Mouse (Mus musculus): ENCODE measurements around the gene Gbx2. TPM values are rescaled to one million over a fixed set of nuclear protein-coding genes. Genes with fewer than 3 reads are reported as not detected.

Gene Gbx2
- total and polyA plus RNA-seq, 3 experiments: 0.27 TPM; not detected in 2

DNA sequence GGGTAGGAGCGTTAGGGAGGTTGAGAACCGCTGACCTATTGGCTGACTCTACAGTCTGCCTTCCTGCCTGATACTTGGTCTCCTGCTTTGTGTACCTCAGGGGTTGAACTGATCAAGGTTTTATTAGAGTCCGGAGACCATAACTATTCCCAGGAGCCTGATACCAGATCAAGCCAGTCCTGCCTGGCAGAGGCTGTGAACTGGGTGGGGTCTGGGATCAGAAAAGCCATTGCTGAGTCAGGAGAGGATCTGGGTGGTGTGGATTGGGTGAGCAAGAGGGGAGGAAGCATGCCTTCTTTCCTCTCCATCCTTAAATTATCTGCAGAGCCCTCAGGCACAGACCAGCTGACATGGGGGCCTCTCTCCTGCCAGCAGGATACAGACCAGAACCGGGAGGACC, 28.4 kb upstream of the Gbx2 start:
- Histone ChIP-seq H3K9me3 (replicated peaks) (peaks cover 86% of the 10 kb centered on the region), H3K36me3 (replicated peaks) (no peaks in the 10 kb centered on the region), H3K4me3 (ENCODE audit: low read depth, low read length) (no peak overlapping the region), H3K27me3 (ENCODE audit: insufficient read depth, low read length) (no peaks in the 10 kb centered on the region), H3K4me1 (ENCODE audit: insufficient read depth, low read depth, low read length) (no peaks in the 10 kb centered on the region)
- ATAC-seq (ENCODE audit: extremely low read depth, insufficient number of reproducible peaks, low FRiP score, poor library complexity, severe bottlenecking) (no peak), DNase-seq (ENCODE audit: low spot score) (no peak)
- TF ChIP-seq GATA2 (IDR thresholded peaks at IDR 0.05; ENCODE audit: borderline replicate concordance, low read depth, low read length) (no peak), GATA1 (IDR thresholded peaks at IDR 0.05; ENCODE audit: borderline replicate concordance, low read length) (no peak), TAL1 (conservative IDR thresholded peaks at IDR 0.05; ENCODE audit: low read depth, low read length) (no peak), CTCF (IDR thresholded peaks at IDR 0.05; ENCODE audit: low read depth, low read length) (no peak), POLR2AphosphoS5 (IDR thresholded peaks at IDR 0.05; ENCODE audit: insufficient replicate concordance, low read depth, low read length) (no peak)

DNA sequence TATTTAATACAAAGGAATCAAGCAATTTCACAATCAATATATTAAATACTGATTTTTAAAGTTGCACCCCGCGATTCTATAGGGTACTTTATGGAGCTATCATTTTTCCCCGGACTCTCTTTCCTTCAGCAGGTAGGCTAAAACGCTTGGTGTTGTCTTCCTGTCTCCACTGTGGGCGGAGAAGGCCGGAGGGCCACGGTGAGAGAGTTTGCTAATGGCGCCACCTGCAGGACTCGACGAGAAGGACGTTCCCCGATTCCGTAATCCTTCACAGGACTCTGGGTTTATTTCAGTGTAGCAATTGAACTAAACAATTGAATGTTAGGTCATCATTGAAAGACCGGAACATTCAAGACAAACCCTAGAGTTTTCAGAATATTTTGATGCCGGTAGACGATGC, 12.2 kb upstream of the Gbx2 start:
- peaks cover 2% of the 10 kb centered on the region; the same call in 1 of the 2 replicates for H3K27me3 ChIP-seq (ENCODE audit: insufficient read depth, low read length)
- TF ChIP-seq GATA2 (IDR thresholded peaks at IDR 0.05; ENCODE audit: borderline replicate concordance, low read depth, low read length): no peak
- no peak for TF ChIP-seq GATA1 (IDR thresholded peaks at IDR 0.05; ENCODE audit: borderline replicate concordance, low read length)
- no peak for TF ChIP-seq CTCF (IDR thresholded peaks at IDR 0.05; ENCODE audit: low read depth, low read length)
- no peak for TF ChIP-seq TAL1 (conservative IDR thresholded peaks at IDR 0.05; ENCODE audit: low read depth, low read length)
- no peak for TF ChIP-seq POLR2AphosphoS5 (IDR thresholded peaks at IDR 0.05; ENCODE audit: insufficient replicate concordance, low read depth, low read length)
- ATAC-seq (ENCODE audit: extremely low read depth, insufficient number of reproducible peaks, low FRiP score, poor library complexity, severe bottlenecking) (no peak), DNase-seq (ENCODE audit: low spot score) (no peak)
- H3K4me3 ChIP-seq (ENCODE audit: low read depth, low read length): no peak overlapping the region
- peaks cover 82% of the 10 kb centered on the region for H3K9me3 ChIP-seq (replicated peaks)
- no peaks in the 10 kb centered on the region for H3K4me1 ChIP-seq (ENCODE audit: insufficient read depth, low read depth, low read length)
- no peaks in the 10 kb centered on the region for H3K36me3 ChIP-seq (replicated peaks)

DNA sequence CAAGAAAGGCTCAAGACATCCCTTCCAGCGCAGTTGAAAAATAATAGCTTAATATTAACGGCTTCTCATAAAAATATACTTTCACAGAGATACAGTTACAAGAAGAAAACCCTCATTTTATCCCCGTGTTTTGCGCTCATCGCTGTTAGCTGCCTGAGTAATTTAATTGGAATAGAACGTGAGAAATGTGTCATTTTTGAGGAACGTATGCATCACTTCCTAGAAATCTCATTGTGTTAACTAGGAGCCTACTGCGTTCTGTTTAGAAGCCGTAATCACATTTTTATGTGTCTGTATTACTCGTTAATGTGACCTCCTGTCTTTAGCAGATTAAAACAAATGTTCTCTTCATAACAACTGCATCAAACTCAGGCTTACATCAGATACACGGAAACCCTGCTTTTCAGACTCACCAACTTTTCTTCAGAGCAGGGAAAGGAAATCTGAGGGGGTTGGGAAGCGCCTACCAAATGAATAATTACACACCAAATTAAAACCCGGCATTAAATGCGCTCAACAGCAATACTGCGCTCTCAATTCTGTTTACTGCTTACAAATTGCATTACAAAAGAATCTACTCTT, 11.5 kb upstream of the Gbx2 start:
- H3K4me1 ChIP-seq (ENCODE audit: insufficient read depth, low read depth, low read length): no peaks in the 10 kb centered on the region
- DNase-seq (ENCODE audit: low spot score): no peak
- H3K9me3 ChIP-seq (replicated peaks): peaks cover 83% of the 10 kb centered on the region
- peaks cover 2% of the 10 kb centered on the region; the same call in 1 of the 2 replicates for H3K27me3 ChIP-seq (ENCODE audit: insufficient read depth, low read length)
- H3K36me3 ChIP-seq (replicated peaks): no peaks in the 10 kb centered on the region
- TF ChIP-seq GATA1 (IDR thresholded peaks at IDR 0.05; ENCODE audit: borderline replicate concordance, low read length) (no peak), POLR2AphosphoS5 (IDR thresholded peaks at IDR 0.05; ENCODE audit: insufficient replicate concordance, low read depth, low read length) (no peak), GATA2 (IDR thresholded peaks at IDR 0.05; ENCODE audit: borderline replicate concordance, low read depth, low read length) (no peak), TAL1 (conservative IDR thresholded peaks at IDR 0.05; ENCODE audit: low read depth, low read length) (no peak), CTCF (IDR thresholded peaks at IDR 0.05; ENCODE audit: low read depth, low read length) (no peak)
- H3K4me3 ChIP-seq (ENCODE audit: low read depth, low read length): no peak overlapping the region
- no peak for ATAC-seq (ENCODE audit: extremely low read depth, insufficient number of reproducible peaks, low FRiP score, poor library complexity, severe bottlenecking)

DNA sequence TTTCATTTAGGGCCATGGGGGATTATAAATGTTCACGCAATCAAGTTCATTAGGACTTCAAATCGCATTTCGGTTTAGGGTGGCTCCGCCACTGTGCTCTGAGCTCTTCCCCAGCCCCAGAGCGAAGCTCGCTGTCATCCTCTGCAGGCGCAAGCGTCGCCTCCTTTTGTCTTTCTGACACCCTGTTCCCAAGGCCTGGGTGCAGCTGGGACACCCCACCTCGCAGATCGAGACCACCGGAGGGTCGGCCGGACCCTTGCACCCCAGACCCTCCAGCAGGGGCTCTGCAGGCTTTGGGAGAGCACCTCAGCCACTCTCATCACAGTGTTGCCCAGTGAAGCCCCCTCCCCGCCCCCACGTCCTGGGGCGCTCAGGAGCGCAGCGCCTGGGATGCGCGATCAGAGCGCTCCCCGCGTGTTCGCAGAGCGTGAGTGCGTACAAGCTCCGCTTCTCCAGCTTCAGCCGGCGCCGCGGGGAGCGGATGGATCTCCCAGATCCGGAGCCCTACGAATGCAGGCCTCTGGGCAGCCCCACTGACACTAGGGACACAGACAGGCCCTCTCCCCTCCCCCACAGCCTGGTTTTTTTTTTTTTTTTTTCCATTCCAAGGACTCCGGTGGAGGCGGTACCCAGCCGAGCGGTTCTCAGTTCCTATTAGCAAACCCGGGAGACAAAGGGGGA, 10.9 kb upstream of the Gbx2 start:
- peaks cover 2% of the 10 kb centered on the region; the same call in 1 of the 2 replicates for H3K27me3 ChIP-seq (ENCODE audit: insufficient read depth, low read length)
- no peak for TF ChIP-seq GATA2 (IDR thresholded peaks at IDR 0.05; ENCODE audit: borderline replicate concordance, low read depth, low read length)
- TF ChIP-seq CTCF (IDR thresholded peaks at IDR 0.05; ENCODE audit: low read depth, low read length): no peak
- no peak for TF ChIP-seq POLR2AphosphoS5 (IDR thresholded peaks at IDR 0.05; ENCODE audit: insufficient replicate concordance, low read depth, low read length)
- no peak for TF ChIP-seq GATA1 (IDR thresholded peaks at IDR 0.05; ENCODE audit: borderline replicate concordance, low read length)
- TF ChIP-seq TAL1 (conservative IDR thresholded peaks at IDR 0.05; ENCODE audit: low read depth, low read length): no peak
- ATAC-seq (ENCODE audit: extremely low read depth, insufficient number of reproducible peaks, low FRiP score, poor library complexity, severe bottlenecking) (no peak), DNase-seq (ENCODE audit: low spot score) (no peak)
- H3K9me3 ChIP-seq (replicated peaks): peaks cover 83% of the 10 kb centered on the region
- no peaks in the 10 kb centered on the region for H3K36me3 ChIP-seq (replicated peaks)
- no peaks in the 10 kb centered on the region for H3K4me1 ChIP-seq (ENCODE audit: insufficient read depth, low read depth, low read length)
- H3K4me3 ChIP-seq (ENCODE audit: low read depth, low read length): peak overlapping the region; percentile 22; the same call in 1 of the 2 replicates

DNA sequence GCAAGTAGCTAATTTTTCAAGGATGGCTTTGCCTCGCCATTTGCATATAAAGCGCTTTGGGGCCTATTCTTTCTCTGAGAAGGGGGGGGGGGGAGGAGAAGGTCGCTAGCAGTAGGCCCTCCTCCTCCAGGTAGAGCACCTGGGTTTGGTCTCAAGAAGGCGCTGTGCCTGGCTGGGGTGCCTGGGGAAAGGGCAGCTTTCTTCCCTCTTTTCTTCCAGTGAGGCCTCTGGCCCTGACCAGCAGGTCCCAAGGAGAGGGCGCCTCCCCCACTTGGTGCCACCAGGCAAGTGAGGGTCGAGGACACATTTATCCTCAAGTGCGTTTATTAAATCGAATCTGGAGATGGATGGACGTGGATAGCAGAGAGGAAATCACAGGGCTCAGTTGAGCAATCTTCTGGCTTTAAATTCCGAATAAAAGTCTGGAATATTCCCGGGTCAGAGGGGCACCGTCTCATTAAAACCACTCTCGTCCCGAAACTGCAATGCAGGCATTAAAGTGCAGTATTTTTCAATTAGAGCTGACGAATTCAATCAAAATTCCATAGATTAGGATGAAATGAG, 10.1 kb upstream of the Gbx2 start:
- no peak for ATAC-seq (ENCODE audit: extremely low read depth, insufficient number of reproducible peaks, low FRiP score, poor library complexity, severe bottlenecking)

DNA sequence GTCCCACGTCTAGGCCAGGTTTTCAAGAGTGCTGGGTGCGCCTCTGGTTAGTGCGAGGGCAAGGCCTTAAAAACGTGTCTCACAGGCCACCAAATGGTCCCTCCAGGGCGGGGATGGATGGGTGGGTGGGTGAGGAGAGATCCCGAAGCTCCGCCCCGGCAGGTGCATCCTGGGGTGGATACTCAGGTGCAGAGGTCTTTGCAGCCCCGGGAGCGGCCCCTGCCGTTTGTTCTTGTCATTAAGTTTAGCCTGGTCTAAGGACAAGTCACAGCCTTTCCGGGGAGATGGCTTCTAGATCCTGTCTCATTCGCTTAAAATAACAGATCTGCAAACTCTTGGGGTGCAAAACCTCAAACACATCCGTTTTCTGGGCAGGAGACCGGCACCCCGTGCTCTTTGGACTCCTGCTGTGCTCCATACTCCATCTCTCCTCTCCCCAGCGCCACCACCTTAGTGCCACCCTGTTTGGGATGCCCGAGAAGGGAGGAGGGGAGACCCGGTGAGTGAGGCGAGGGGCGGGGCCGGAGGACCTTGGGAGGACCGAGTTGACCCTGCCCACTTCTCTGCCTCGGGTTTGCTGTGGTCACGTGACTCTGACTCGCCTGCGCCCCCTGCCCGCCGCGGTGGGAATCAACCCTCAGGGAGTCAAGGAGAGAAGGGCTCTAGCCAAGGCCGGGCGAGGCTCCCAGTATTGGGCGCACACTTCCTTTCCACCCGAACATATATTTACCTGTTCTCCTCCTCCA, 9.2 kb upstream of the Gbx2 start:
- Histone ChIP-seq H3K27me3 (ENCODE audit: insufficient read depth, low read length) (peaks cover 2% of the 10 kb centered on the region; the same call in 1 of the 2 replicates), H3K36me3 (replicated peaks) (no peaks in the 10 kb centered on the region), H3K4me3 (ENCODE audit: low read depth, low read length) (no peak overlapping the region; the same call in 1 of the 2 replicates), H3K4me1 (ENCODE audit: insufficient read depth, low read depth, low read length) (no peaks in the 10 kb centered on the region), H3K9me3 (replicated peaks) (peaks cover 85% of the 10 kb centered on the region)
- ATAC-seq (ENCODE audit: extremely low read depth, insufficient number of reproducible peaks, low FRiP score, poor library complexity, severe bottlenecking): no peak
- no peak for TF ChIP-seq CTCF (IDR thresholded peaks at IDR 0.05; ENCODE audit: low read depth, low read length)
- TF ChIP-seq GATA2 (IDR thresholded peaks at IDR 0.05; ENCODE audit: borderline replicate concordance, low read depth, low read length): no peak
- TF ChIP-seq GATA1 (IDR thresholded peaks at IDR 0.05; ENCODE audit: borderline replicate concordance, low read length): no peak
- no peak for TF ChIP-seq TAL1 (conservative IDR thresholded peaks at IDR 0.05; ENCODE audit: low read depth, low read length)
- TF ChIP-seq POLR2AphosphoS5 (IDR thresholded peaks at IDR 0.05; ENCODE audit: insufficient replicate concordance, low read depth, low read length): no peak
- DNase-seq (ENCODE audit: low spot score): no peak

More for the DNA sequence above, 10.1 kb upstream of the Gbx2 start:
- no peak for DNase-seq (ENCODE audit: low spot score)
- Histone ChIP-seq H3K27me3 (ENCODE audit: insufficient read depth, low read length) (peaks cover 2% of the 10 kb centered on the region; the same call in 1 of the 2 replicates), H3K9me3 (replicated peaks) (peaks cover 85% of the 10 kb centered on the region), H3K36me3 (replicated peaks) (no peaks in the 10 kb centered on the region), H3K4me1 (ENCODE audit: insufficient read depth, low read depth, low read length) (no peaks in the 10 kb centered on the region), H3K4me3 (ENCODE audit: low read depth, low read length) (no peak overlapping the region)
- TF ChIP-seq CTCF (IDR thresholded peaks at IDR 0.05; ENCODE audit: low read depth, low read length) (no peak), GATA2 (IDR thresholded peaks at IDR 0.05; ENCODE audit: borderline replicate concordance, low read depth, low read length) (no peak), GATA1 (IDR thresholded peaks at IDR 0.05; ENCODE audit: borderline replicate concordance, low read length) (no peak)

Measured in G1E (cell line).